Mouse (Mus musculus) midbrain, embryonic 14.5 days (tissue): Measurements from ENCODE around the gene Bcar3. TPM values are rescaled to one million over a fixed set of nuclear protein-coding genes. Genes with fewer than 3 reads are reported as not detected.
"Not testable (repeated sequence)": the region's sequence is repeated elsewhere in the genome, so short reads cannot be mapped to it uniquely, and the experiment has no call there.

Experiments used
- ATAC-seq: fragments of 200-750 bp; cut with Nextera tagmentation; 2 replicates; pipeline ENCODE4 v1.8.0; 2017; ENCODE audit warnings: moderate number of reproducible peaks, moderate library complexity; ENCODE audit not compliant: low FRiP score, low TSS enrichment
- DNase-seq: peaks from one replicate; pipeline ENCODE4 v3.0.0-alpha.2; 2015
- H3K27ac ChIP-seq: fragments of 300-500 bp; sonication (generic); replicated peaks from 2 replicates; pipeline ENCODE4 v1.5.1; 2014; ENCODE audit warnings: mild to moderate bottlenecking, low read depth, low read length, moderate library complexity
- H3K27me3 ChIP-seq: fragments of 300-500 bp; sonication (generic); 2 replicates; pipeline ENCODE4 v1.6.1; 2014; ENCODE audit warnings: low read length, control low read depth, mixed read lengths; ENCODE audit not compliant: control insufficient read depth, insufficient read depth
- H3K36me3 ChIP-seq: fragments of 300-500 bp; sonication (generic); 2 replicates; pipeline ENCODE4 v1.6.1; 2014; ENCODE audit warnings: low read length, control low read depth; ENCODE audit not compliant: control insufficient read depth, insufficient read depth
- H3K4me1 ChIP-seq: fragments of 300-500 bp; sonication (generic); 2 replicates; pipeline ENCODE4 v1.6.1; 2014; ENCODE audit warnings: mild to moderate bottlenecking, antibody characterized with exemption, low read length, control low read depth; ENCODE audit not compliant: control insufficient read depth, insufficient read depth
- H3K4me2 ChIP-seq: fragments of 300-500 bp; sonication (generic); 2 replicates; pipeline ENCODE4 v1.6.1; 2014; ENCODE audit warnings: mild to moderate bottlenecking, low read length, moderate library complexity
- H3K4me3 ChIP-seq: fragments of 300-500 bp; sonication (generic); replicated peaks from 2 replicates; pipeline ENCODE4 v1.5.1; 2014; ENCODE audit warnings: low read depth, low read length
- H3K9ac ChIP-seq: fragments of 300-500 bp; sonication (generic); replicated peaks from 2 replicates; pipeline ENCODE4 v1.6.1; 2014; ENCODE audit warnings: mild to moderate bottlenecking, low read length, moderate library complexity
- H3K9me3 ChIP-seq: fragments of 300-500 bp; sonication (generic); 2 replicates; pipeline ENCODE4 v1.6.1; 2016; ENCODE audit warnings: low read length, control low read depth, mixed read lengths; ENCODE audit not compliant: control insufficient read depth
- WGBS: fragments of 180-500 bp; shearing (Covaris S2); extraction: QIAGEN DNeasy Blood & Tissue Kit; methylation state at CpG from one replicate; pipeline ENCODE4 v1.1.7; 2014; 5-methylcytosine and 5-hydroxymethylcytosine counted together
- polyA plus RNA-seq: library from polyadenylated mRNA; unstranded; fragments of >200 nt; fragmentation: Nextera tagmentation; extraction: Ambion mirVana; gene quantifications from 2 replicates; pipeline ENCODE4 v1.2.1, GENCODE M21; 2014

Gene Bcar3
- polyA plus RNA-seq, 1 experiment from 2014 or later: 6.4 TPM

GRCm38 (mm10) chr3:122252466-122253253, 41.3 kb upstream of the Bcar3 start:
- H3K9me3 ChIP-seq: no peaks in the 10 kb centered on the region
- H3K9ac ChIP-seq: no peak overlapping the region
- H3K36me3 ChIP-seq: no peaks in the 10 kb centered on the region
- DNase-seq (no peak), ATAC-seq (no peak)
- 47% methylated on average over 3 of the region's 3 CpGs for WGBS
- H3K4me2 ChIP-seq: no peak overlapping the region
- H3K27ac ChIP-seq: no peak overlapping the region
- no peaks in the 10 kb centered on the region for H3K27me3 ChIP-seq
- H3K4me3 ChIP-seq: no peak overlapping the region
- H3K4me1 ChIP-seq: peaks cover 3% of the 10 kb centered on the region; the same call in 1 of the 2 replicates

GRCm38 (mm10) chr3:122254050-122254449, 39.9 kb upstream of the Bcar3 start:
- H3K9me3 ChIP-seq, DNase-seq, H3K9ac ChIP-seq, ATAC-seq, H3K27me3 ChIP-seq, H3K4me1 ChIP-seq, H3K4me3 ChIP-seq, H3K27ac ChIP-seq, H3K36me3 ChIP-seq, H3K4me2 ChIP-seq: not testable (repeated sequence)
- WGBS: 88% methylated on average over 7 of the region's 7 CpGs

GRCm38 (mm10) chr3:122269986-122270385, 23.9 kb upstream of the Bcar3 start:
- 77% methylated on average over 5 of the region's 5 CpGs for WGBS
- Histone ChIP-seq H3K27me3 (no peaks in the 10 kb centered on the region), H3K4me3 (no peak overlapping the region), H3K9ac (no peak overlapping the region), H3K9me3 (no peaks in the 10 kb centered on the region), H3K36me3 (peaks cover 13% of the 10 kb centered on the region), H3K27ac (no peak overlapping the region), H3K4me2 (no peak overlapping the region), H3K4me1 (0 out of 2 replicates have a peak, but pooled peaks cover 2% of the 10 kb centered on the region)
- DNase-seq (no peak), ATAC-seq (no peak)

GRCm38 (mm10) chr3:122272565-122272964, 21.4 kb upstream of the Bcar3 start:
- not testable (repeated sequence) for H3K27ac ChIP-seq, DNase-seq, H3K4me2 ChIP-seq, ATAC-seq, H3K9ac ChIP-seq, H3K27me3 ChIP-seq, H3K4me3 ChIP-seq, H3K9me3 ChIP-seq
- H3K4me1 ChIP-seq: peaks cover 17% of the 10 kb centered on the region
- 100% methylated on average over 1 of the region's 1 CpGs for WGBS
- peaks cover 21% of the 10 kb centered on the region for H3K36me3 ChIP-seq

- DNase-seq: no peak
- Histone ChIP-seq H3K27me3 (no peaks in the 10 kb centered on the region), H3K36me3 (peaks cover 31% of the 10 kb centered on the region), H3K4me2 (peak overlapping the region; percentile 46), H3K4me1 (peaks cover 25% of the 10 kb centered on the region), H3K9ac (peak overlapping the region; percentile 42; the same call in 1 of the 2 replicates), H3K9me3 (no peaks in the 10 kb centered on the region), H3K27ac (peak overlapping the region; percentile 71), H3K4me3 (peak overlapping the region; percentile 91)
- WGBS: 12% methylated on average over 18 of the region's 20 CpGs
- ATAC-seq: no peak
Observed at GRCm38 (mm10) chr3:122273407-122274240, 20.3 kb upstream of the Bcar3 start.

GRCm38 (mm10) chr3:122274241-122275024, 19.5 kb upstream of the Bcar3 start, which contains the start of gene Dnttip2:
Dnttip2 (plus strand) TSS chr3:122274388.
- WGBS: under 1% methylated on average over 54 of the region's 57 CpGs
- peak; percentile 95 for ATAC-seq

GRCm38 (mm10) chr3:122275111-122275510, 18.8 kb upstream of the Bcar3 start:
- H3K27me3 ChIP-seq: no peaks in the 10 kb centered on the region
- peak overlapping the region; percentile 91 for H3K4me3 ChIP-seq
- no peak overlapping the region for H3K27ac ChIP-seq
- peak overlapping the region; percentile 85 for H3K4me2 ChIP-seq
- ATAC-seq: no peak
- WGBS: 80% methylated on average over 10 of the region's 10 CpGs
- no peak for DNase-seq
- H3K9me3 ChIP-seq: no peaks in the 10 kb centered on the region
- peaks cover 25% of the 10 kb centered on the region for H3K4me1 ChIP-seq
- H3K36me3 ChIP-seq: peaks cover 40% of the 10 kb centered on the region
- peak overlapping the region; percentile 79; the same call in 1 of the 2 replicates for H3K9ac ChIP-seq

More at GRCm38 (mm10) chr3:122274241-122275024, 19.5 kb upstream of the Bcar3 start, which contains the start of gene Dnttip2:
- H3K4me1 ChIP-seq: peaks cover 25% of the 10 kb centered on the region
- peak within 1 kb of the TSS; percentile 85 for H3K4me2 ChIP-seq
- DNase-seq: peak; percentile 98
- H3K27ac ChIP-seq: peak within 1 kb of the TSS; percentile 72
- peaks cover 34% of the 10 kb centered on the region for H3K36me3 ChIP-seq
- H3K4me3 ChIP-seq: peak within 1 kb of the TSS; percentile 91
- H3K9me3 ChIP-seq: no peaks in the 10 kb centered on the region
- no peaks in the 10 kb centered on the region for H3K27me3 ChIP-seq
- H3K9ac ChIP-seq: peak within 1 kb of the TSS; percentile 79

- Histone ChIP-seq H3K9me3 (no peaks in the 10 kb centered on the region), H3K9ac (no peak overlapping the region), H3K4me2 (no peak overlapping the region), H3K36me3 (peaks cover 37% of the 10 kb centered on the region), H3K27me3 (no peaks in the 10 kb centered on the region), H3K4me1 (peaks cover 11% of the 10 kb centered on the region), H3K27ac (no peak overlapping the region), H3K4me3 (no peak overlapping the region)
- DNase-seq (no peak), ATAC-seq (no peak)
- 74% methylated on average over 5 of the region's 5 CpGs for WGBS
Observed at GRCm38 (mm10) chr3:122287195-122287594, 6.7 kb upstream of the Bcar3 start.
